Comparison of ENCODE assay signal across 16 mouse cellular contexts in the genomic region with DNA sequence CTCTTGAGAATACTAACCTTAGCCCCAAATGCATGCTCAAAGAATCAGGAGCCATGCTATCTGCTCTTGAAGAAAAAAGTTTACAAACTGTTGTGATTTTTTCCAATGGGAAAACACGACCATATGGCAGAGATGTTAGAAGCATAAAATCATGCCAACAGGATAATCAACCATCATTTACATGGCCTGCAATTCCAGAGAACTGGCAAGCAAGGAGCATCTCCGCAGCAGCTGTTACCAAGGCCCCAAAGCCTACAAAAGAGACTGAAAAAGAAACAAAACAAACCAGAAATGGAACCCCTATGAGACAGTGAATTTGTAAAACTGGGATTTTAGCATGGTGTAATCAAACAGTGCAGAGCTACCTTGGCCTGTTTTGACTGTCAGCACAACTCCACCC.
DNase-seq lines count a peak whose midpoint lies in the region; ATAC-seq and TF ChIP-seq lines count a peak whose summit lies in the region.
"Had no signal": no experiment of that assay in that cellular context is flagged by ENCODE, and none has a peak within 500 bp of the region (broad histone marks: within the 10 kb centered on the region; RNA-seq: fewer than 3 reads in every experiment).

No protein-coding gene starts in this region.

- no peak overlapping the region for H3K27ac ChIP-seq in hindbrain, postnatal 0 days
- no peak overlapping the region for H3K27ac ChIP-seq in hindbrain, embryonic 16.5 days (ENCODE audit: low read depth, low read length)
- H3K27ac ChIP-seq: hindbrain, embryonic 14.5 days had no signal

- H3K9ac ChIP-seq in hindbrain, postnatal 0 days (replicated peaks; ENCODE audit: low read length), result no peak overlapping the region
- H3K9ac ChIP-seq in hindbrain, embryonic 16.5 days (ENCODE audit: low read depth, low read length), result no peak overlapping the region
- H3K9ac ChIP-seq: heart, embryonic 12.5 days; hindbrain, embryonic 14.5 days had no signal

- H3K9me3 ChIP-seq in hindbrain, postnatal 0 days (ENCODE audit: low read length), result peaks cover 4% of the 10 kb centered on the region; the same call in 1 of the 2 replicates
- no peaks in the 10 kb centered on the region for H3K9me3 ChIP-seq in hindbrain, embryonic 16.5 days (ENCODE audit: control insufficient read depth, low read length)

- 53% methylated on average over 2 of the region's 2 CpGs for WGBS in hindbrain, postnatal 0 days
- WGBS in hindbrain, embryonic 16.5 days, result 70% methylated on average over 2 of the region's 2 CpGs

- H3K4me1 ChIP-seq in hindbrain, postnatal 0 days (ENCODE audit: insufficient read depth, low read length), result no peaks in the 10 kb centered on the region
- no peaks in the 10 kb centered on the region for H3K4me1 ChIP-seq in hindbrain, embryonic 16.5 days (ENCODE audit: control insufficient read depth, insufficient read depth, low read depth, low read length)
- H3K4me1 ChIP-seq: heart, embryonic 12.5 days had no signal

- no peak for TF ChIP-seq CTCF in hindbrain, postnatal 0 days (IDR thresholded peaks at IDR 0.05; ENCODE audit: low read depth)

- peak; percentile 44 for DNase-seq in hindbrain, postnatal 0 days (ENCODE audit: low spot score)
- peak; percentile 5 to 43 for DNase-seq in frontal cortex, postnatal 36 days (ENCODE audit: low spot score in 2 of 2)
- peak; percentile 31 to 33 for DNase-seq in layer of hippocampus, adult 8-10 months (ENCODE audit: low spot score in 2 of 2)
- DNase-seq in left cerebral cortex, postnatal 4 days, result peak; percentile 12
- DNase-seq in kidney, postnatal 25 days, result no peak
- DNase-seq in adrenal gland, postnatal 25 days, result no peak
- DNase-seq: cerebellum, adult 11-12 months; kidney, adult 11 months; kidney, postnatal 10 days; liver; lung, adult 18-20 months; lung, postnatal 36 days; thymus, postnatal 14 days had no signal

- H3K36me3 ChIP-seq in hindbrain, postnatal 0 days (ENCODE audit: insufficient read depth, low read length), result no peaks in the 10 kb centered on the region
- H3K36me3 ChIP-seq in hindbrain, embryonic 16.5 days (ENCODE audit: control insufficient read depth, insufficient read depth, low read length), result no peaks in the 10 kb centered on the region
- H3K36me3 ChIP-seq: heart, embryonic 12.5 days had no signal

- intact Hi-C loops in left cerebral cortex, postnatal 4 days (cut with DNase I), result no loop called here

- H3K27me3 ChIP-seq in hindbrain, postnatal 0 days (ENCODE audit: insufficient read depth, low read length), result no peaks in the 10 kb centered on the region
- no peaks in the 10 kb centered on the region for H3K27me3 ChIP-seq in hindbrain, embryonic 16.5 days (replicated peaks; ENCODE audit: control insufficient read depth, insufficient read depth, low read length)
- H3K27me3 ChIP-seq: heart, embryonic 12.5 days had no signal

- no peak for ATAC-seq in hindbrain, postnatal 0 days
- ATAC-seq in hindbrain, embryonic 16.5 days, result no peak

- H3K4me3 ChIP-seq in hindbrain, postnatal 0 days (ENCODE audit: low read length), result no peak overlapping the region
- H3K4me3 ChIP-seq in hindbrain, embryonic 16.5 days (ENCODE audit: low read length), result no peak overlapping the region
- H3K4me3 ChIP-seq: heart, embryonic 12.5 days had no signal

- H3K4me2 ChIP-seq in hindbrain, postnatal 0 days (ENCODE audit: low read depth, low read length), result no peak overlapping the region
- no peak overlapping the region for H3K4me2 ChIP-seq in hindbrain, embryonic 16.5 days (ENCODE audit: low read length)
- H3K4me2 ChIP-seq: heart, embryonic 12.5 days; hindbrain, embryonic 14.5 days had no signal

Comparison
In these comparisons a context has a peak if more than half of its experiments do, and no peak if none do; other contexts are left out.
1. DNase-seq: peak in hindbrain, postnatal 0 days (single experiment), frontal cortex, postnatal 36 days (2 of 2), layer of hippocampus, adult 8-10 months (2 of 2) and left cerebral cortex, postnatal 4 days (single experiment); none in kidney, postnatal 25 days (0 of 2) and adrenal gland, postnatal 25 days (single experiment).